Mouse (Mus musculus): ENCODE data around the gene Wwox. TPM values are rescaled to one million over a fixed set of nuclear protein-coding genes. Genes with fewer than 3 reads are reported as not detected.
A peak's percentile ranks its signal among the peaks of the same experiment; 100 is the strongest.

The Wwox gene
- polyA plus RNA-seq, 1 experiment from 2014 or later, result 13.8 TPM

GRCm38 (mm10) chr8:114832251-114832774, 392.9 kb downstream of the Wwox start:
- H3K9me3 ChIP-seq (ENCODE audit: control insufficient read depth, low read length), result no peaks in the 10 kb centered on the region
- 91% methylated on average over 8 of the region's 8 CpGs for WGBS
- H3K4me1 ChIP-seq (replicated peaks; ENCODE audit: control insufficient read depth, insufficient read depth, low read length), result no peaks in the 10 kb centered on the region
- H3K27ac ChIP-seq (ENCODE audit: low read depth, low read length), result no peak overlapping the region
- H3K36me3 ChIP-seq (ENCODE audit: control insufficient read depth, insufficient read depth, low read length), result no peaks in the 10 kb centered on the region
- no peak overlapping the region for H3K9ac ChIP-seq (ENCODE audit: low read length)
- H3K27me3 ChIP-seq (ENCODE audit: control insufficient read depth, insufficient read depth, low read length), result no peaks in the 10 kb centered on the region
- no peak overlapping the region for H3K4me2 ChIP-seq (ENCODE audit: low read depth, low read length, severe bottlenecking)
- no peak for ATAC-seq (replicated peaks; ENCODE audit: low FRiP score)
- no peak for DNase-seq (ENCODE audit: low spot score)
- H3K4me3 ChIP-seq (ENCODE audit: low read depth, low read length), result no peak overlapping the region

- Histone ChIP-seq H3K9me3 (ENCODE audit: control insufficient read depth, low read length) (no peaks in the 10 kb centered on the region), H3K36me3 (ENCODE audit: control insufficient read depth, insufficient read depth, low read length) (no peaks in the 10 kb centered on the region), H3K27ac (ENCODE audit: low read depth, low read length) (no peak overlapping the region), H3K4me1 (replicated peaks; ENCODE audit: control insufficient read depth, insufficient read depth, low read length) (no peaks in the 10 kb centered on the region), H3K4me3 (ENCODE audit: low read depth, low read length) (no peak overlapping the region), H3K4me2 (ENCODE audit: low read depth, low read length, severe bottlenecking) (no peak overlapping the region), H3K9ac (ENCODE audit: low read length) (no peak overlapping the region), H3K27me3 (ENCODE audit: control insufficient read depth, insufficient read depth, low read length) (no peaks in the 10 kb centered on the region)
- ATAC-seq (replicated peaks; ENCODE audit: low FRiP score) (no peak), DNase-seq (ENCODE audit: low spot score) (no peak)
- 84% methylated on average over 15 of the region's 15 CpGs for WGBS
These were observed 395.3 kb downstream of the Wwox start for GRCm38 (mm10) chr8:114834730-114835129.

- no peaks in the 10 kb centered on the region for H3K27me3 ChIP-seq (ENCODE audit: control insufficient read depth, insufficient read depth, low read length)
- H3K9ac ChIP-seq (ENCODE audit: low read length), result no peak overlapping the region
- H3K36me3 ChIP-seq (ENCODE audit: control insufficient read depth, insufficient read depth, low read length), result no peaks in the 10 kb centered on the region
- no peaks in the 10 kb centered on the region for H3K9me3 ChIP-seq (ENCODE audit: control insufficient read depth, low read length)
- ATAC-seq (replicated peaks; ENCODE audit: low FRiP score), result no peak
- H3K4me3 ChIP-seq (ENCODE audit: low read depth, low read length), result no peak overlapping the region
- no peak overlapping the region for H3K4me2 ChIP-seq (ENCODE audit: low read depth, low read length, severe bottlenecking)
- H3K27ac ChIP-seq (ENCODE audit: low read depth, low read length), result no peak overlapping the region
- WGBS, result 94% methylated on average over 10 of the region's 10 CpGs
- no peak for DNase-seq (ENCODE audit: low spot score)
- no peaks in the 10 kb centered on the region for H3K4me1 ChIP-seq (replicated peaks; ENCODE audit: control insufficient read depth, insufficient read depth, low read length)
These were observed 400.5 kb downstream of the Wwox start for GRCm38 (mm10) chr8:114839998-114840397.

- H3K27me3 ChIP-seq (ENCODE audit: control insufficient read depth, insufficient read depth, low read length), result no peaks in the 10 kb centered on the region
- H3K36me3 ChIP-seq (ENCODE audit: control insufficient read depth, insufficient read depth, low read length), result no peaks in the 10 kb centered on the region
- ATAC-seq (replicated peaks; ENCODE audit: low FRiP score), result no peak
- H3K4me1 ChIP-seq (replicated peaks; ENCODE audit: control insufficient read depth, insufficient read depth, low read length), result peaks cover 2% of the 10 kb centered on the region; the same call in 1 of the 2 replicates
- no peak overlapping the region for H3K9ac ChIP-seq (ENCODE audit: low read length)
- no peak overlapping the region for H3K27ac ChIP-seq (ENCODE audit: low read depth, low read length)
- H3K9me3 ChIP-seq (ENCODE audit: control insufficient read depth, low read length), result no peaks in the 10 kb centered on the region
- DNase-seq (ENCODE audit: low spot score), result no peak
- WGBS, result 85% methylated on average over 7 of the region's 7 CpGs
- no peak overlapping the region for H3K4me3 ChIP-seq (ENCODE audit: low read depth, low read length)
- H3K4me2 ChIP-seq (ENCODE audit: low read depth, low read length, severe bottlenecking), result no peak overlapping the region
These were observed 408.2 kb downstream of the Wwox start for GRCm38 (mm10) chr8:114847666-114848065.

- H3K27me3 ChIP-seq (ENCODE audit: control insufficient read depth, insufficient read depth, low read length), result no peaks in the 10 kb centered on the region
- H3K4me2 ChIP-seq (ENCODE audit: low read depth, low read length, severe bottlenecking), result no peak overlapping the region
- H3K36me3 ChIP-seq (ENCODE audit: control insufficient read depth, insufficient read depth, low read length), result no peaks in the 10 kb centered on the region
- WGBS, result 75% methylated on average over 9 of the region's 9 CpGs
- DNase-seq (ENCODE audit: low spot score) (no peak), ATAC-seq (replicated peaks; ENCODE audit: low FRiP score) (no peak)
- no peak overlapping the region for H3K9ac ChIP-seq (ENCODE audit: low read length)
- peaks cover 2% of the 10 kb centered on the region; the same call in 1 of the 2 replicates for H3K4me1 ChIP-seq (replicated peaks; ENCODE audit: control insufficient read depth, insufficient read depth, low read length)
- no peaks in the 10 kb centered on the region for H3K9me3 ChIP-seq (ENCODE audit: control insufficient read depth, low read length)
- H3K4me3 ChIP-seq (ENCODE audit: low read depth, low read length), result no peak overlapping the region
- H3K27ac ChIP-seq (ENCODE audit: low read depth, low read length), result no peak overlapping the region
These were observed 410.0 kb downstream of the Wwox start for GRCm38 (mm10) chr8:114849461-114849860.

GRCm38 (mm10) chr8:114850014-114850870, 410.8 kb downstream of the Wwox start:
- 48% methylated on average over 15 of the region's 15 CpGs for WGBS

GRCm38 (mm10) chr8:114853765-114854164, 414.3 kb downstream of the Wwox start:
- no peak overlapping the region for H3K27ac ChIP-seq (ENCODE audit: low read depth, low read length)
- H3K27me3 ChIP-seq (ENCODE audit: control insufficient read depth, insufficient read depth, low read length), result no peaks in the 10 kb centered on the region
- no peak overlapping the region for H3K9ac ChIP-seq (ENCODE audit: low read length)
- no peaks in the 10 kb centered on the region for H3K9me3 ChIP-seq (ENCODE audit: control insufficient read depth, low read length)
- DNase-seq (ENCODE audit: low spot score), result no peak
- ATAC-seq (replicated peaks; ENCODE audit: low FRiP score), result no peak
- no peak overlapping the region for H3K4me2 ChIP-seq (ENCODE audit: low read depth, low read length, severe bottlenecking)
- H3K36me3 ChIP-seq (ENCODE audit: control insufficient read depth, insufficient read depth, low read length), result no peaks in the 10 kb centered on the region
- WGBS, result 92% methylated on average over 4 of the region's 4 CpGs
- H3K4me3 ChIP-seq (ENCODE audit: low read depth, low read length), result no peak overlapping the region
- peaks cover 11% of the 10 kb centered on the region for H3K4me1 ChIP-seq (replicated peaks; ENCODE audit: control insufficient read depth, insufficient read depth, low read length)

More at GRCm38 (mm10) chr8:114850014-114850870, 410.8 kb downstream of the Wwox start:
- no peak overlapping the region for H3K9ac ChIP-seq (ENCODE audit: low read length)
- no peaks in the 10 kb centered on the region for H3K36me3 ChIP-seq (ENCODE audit: control insufficient read depth, insufficient read depth, low read length)
- H3K4me3 ChIP-seq (ENCODE audit: low read depth, low read length), result no peak overlapping the region
- no peak overlapping the region for H3K4me2 ChIP-seq (ENCODE audit: low read depth, low read length, severe bottlenecking)
- no peaks in the 10 kb centered on the region for H3K9me3 ChIP-seq (ENCODE audit: control insufficient read depth, low read length)
- H3K27ac ChIP-seq (ENCODE audit: low read depth, low read length), result no peak overlapping the region
- peak; percentile 58; the same call in 1 of the 2 replicates for ATAC-seq (replicated peaks; ENCODE audit: low FRiP score)
- peaks cover 6% of the 10 kb centered on the region for H3K4me1 ChIP-seq (replicated peaks; ENCODE audit: control insufficient read depth, insufficient read depth, low read length)
- peak; percentile 62 for DNase-seq (ENCODE audit: low spot score)
- no peaks in the 10 kb centered on the region for H3K27me3 ChIP-seq (ENCODE audit: control insufficient read depth, insufficient read depth, low read length)

GRCm38 (mm10) chr8:114855833-114856232, 416.4 kb downstream of the Wwox start:
- Histone ChIP-seq H3K4me3 (ENCODE audit: low read depth, low read length) (no peak overlapping the region), H3K9ac (ENCODE audit: low read length) (no peak overlapping the region), H3K36me3 (ENCODE audit: control insufficient read depth, insufficient read depth, low read length) (no peaks in the 10 kb centered on the region), H3K9me3 (ENCODE audit: control insufficient read depth, low read length) (no peaks in the 10 kb centered on the region), H3K27me3 (ENCODE audit: control insufficient read depth, insufficient read depth, low read length) (no peaks in the 10 kb centered on the region), H3K4me2 (ENCODE audit: low read depth, low read length, severe bottlenecking) (peak overlapping the region; percentile 28; the same call in 1 of the 2 replicates), H3K4me1 (replicated peaks; ENCODE audit: control insufficient read depth, insufficient read depth, low read length) (peaks cover 11% of the 10 kb centered on the region), H3K27ac (ENCODE audit: low read depth, low read length) (no peak overlapping the region)
- no peak for DNase-seq (ENCODE audit: low spot score)
- ATAC-seq (replicated peaks; ENCODE audit: low FRiP score), result no peak
- WGBS, result 10% methylated on average over 7 of the region's 7 CpGs
